Mouse (Mus musculus) ES-Bruce4 (cell line): ENCODE data around the gene Podn. TPM values are rescaled to one million over a fixed set of nuclear protein-coding genes. Genes with fewer than 3 reads are reported as not detected.
"Not testable (repeated sequence)": the region's sequence is repeated elsewhere in the genome, so short reads cannot be mapped to it uniquely, and the experiment has no call there.

ENCODE experiments used
- H3K27ac ChIP-seq: 2 replicates; pipeline ENCODE4 v1.5.1; 2012; ENCODE audit warnings: low read length, inconsistent platforms; ENCODE audit not compliant: insufficient read depth
- H3K27me3 ChIP-seq: 2 replicates; pipeline ENCODE4 v1.6.1; 2012; ENCODE audit warnings: mild to moderate bottlenecking, low read length, inconsistent platforms; ENCODE audit not compliant: control insufficient read depth, poor library complexity, insufficient read depth, severe bottlenecking
- H3K36me3 ChIP-seq: 2 replicates; pipeline ENCODE4 v1.6.1; 2012; ENCODE audit warnings: inconsistent platforms, mild to moderate bottlenecking, low read length, moderate library complexity; ENCODE audit not compliant: control insufficient read depth, poor library complexity, insufficient read depth, severe bottlenecking
- H3K4me1 ChIP-seq: one replicate; pipeline ENCODE4 v1.8.1; 2011; ENCODE audit warnings: low read length; ENCODE audit not compliant: control insufficient read depth, insufficient read depth
- H3K4me3 ChIP-seq: 2 replicates; pipeline ENCODE4 v1.5.1; 2011; ENCODE audit warnings: low read depth, mild to moderate bottlenecking, low read length
- H3K9ac ChIP-seq: 2 replicates; pipeline ENCODE4 v1.6.1; 2012; ENCODE audit warnings: low read depth, mild to moderate bottlenecking, inconsistent platforms; ENCODE audit not compliant: poor library complexity, severe bottlenecking
- H3K9me3 ChIP-seq: replicated peaks from 2 replicates; pipeline ENCODE4 v1.6.1; 2012; ENCODE audit warnings: mild to moderate bottlenecking, low read length, inconsistent platforms; ENCODE audit not compliant: control insufficient read depth, poor library complexity, insufficient read depth, severe bottlenecking
- CTCF ChIP-seq: IDR thresholded peaks from one replicate; pipeline ENCODE4 v1.8.1; 2011; ENCODE audit warnings: low read depth, low read length
- EP300 ChIP-seq: IDR thresholded peaks from 2 replicates; pipeline ENCODE4 v1.6.1; 2011; ENCODE audit warnings: low read depth, low read length; ENCODE audit not compliant: insufficient read depth
- POLR2A ChIP-seq: IDR thresholded peaks from one replicate; pipeline ENCODE4 v1.8.1; 2011; ENCODE audit warnings: low read length; ENCODE audit not compliant: insufficient read depth
- polyA plus RNA-seq: library from polyadenylated mRNA; stranded (reverse); fragments of >200 nt; gene quantifications from 2 replicates; pipeline ENCODE4 v1.2.4, GENCODE M21; 2011; ENCODE audit warnings: low read depth; ENCODE audit not compliant: missing spikeins, insufficient read depth, insufficient read length

The Podn gene
- polyA plus RNA-seq, 1 experiment: 3.3 TPM

DNA sequence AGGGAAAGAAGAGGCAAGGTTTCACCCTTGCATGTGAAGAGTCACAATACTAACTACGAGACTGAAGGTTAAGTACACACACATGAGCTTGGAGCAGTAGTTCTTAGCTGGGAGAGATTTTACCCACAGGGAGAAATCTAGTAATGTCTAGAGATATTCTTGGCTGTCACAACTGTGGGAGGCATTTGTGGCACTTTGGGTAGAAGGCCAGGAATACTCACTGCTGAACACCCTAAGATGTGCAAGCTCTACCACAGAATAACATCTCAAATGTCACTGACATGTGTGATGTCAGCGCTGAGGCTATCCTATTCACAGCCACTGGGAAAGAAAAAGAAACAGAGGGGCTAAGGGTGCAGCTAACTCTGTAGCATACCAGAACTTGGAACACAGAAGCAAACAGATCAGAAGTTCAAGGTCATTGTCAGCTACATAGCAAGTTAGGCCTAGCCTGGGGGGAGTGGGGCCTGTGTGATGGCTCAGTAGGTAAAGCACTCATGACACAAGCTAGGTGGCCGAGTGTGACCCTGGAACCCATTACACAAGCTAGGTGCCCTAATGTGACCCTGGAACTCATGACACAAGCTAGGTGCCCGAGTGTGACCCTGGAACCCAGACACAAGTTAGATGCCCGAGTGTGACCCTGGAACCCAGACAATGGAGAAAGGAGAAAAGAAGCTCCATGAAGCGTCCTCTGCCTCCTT is 13.1 kb downstream of the Podn start:
- Histone ChIP-seq H3K27me3 (no peaks in the 10 kb centered on the region), H3K36me3 (peaks cover 9% of the 10 kb centered on the region), H3K4me3 (no peak overlapping the region), H3K4me1 (no peaks in the 10 kb centered on the region), H3K9me3 (no peaks in the 10 kb centered on the region), H3K27ac (no peak overlapping the region), H3K9ac (no peak overlapping the region)
- TF ChIP-seq POLR2A (no peak), CTCF (no peak), EP300 (no peak)

DNA sequence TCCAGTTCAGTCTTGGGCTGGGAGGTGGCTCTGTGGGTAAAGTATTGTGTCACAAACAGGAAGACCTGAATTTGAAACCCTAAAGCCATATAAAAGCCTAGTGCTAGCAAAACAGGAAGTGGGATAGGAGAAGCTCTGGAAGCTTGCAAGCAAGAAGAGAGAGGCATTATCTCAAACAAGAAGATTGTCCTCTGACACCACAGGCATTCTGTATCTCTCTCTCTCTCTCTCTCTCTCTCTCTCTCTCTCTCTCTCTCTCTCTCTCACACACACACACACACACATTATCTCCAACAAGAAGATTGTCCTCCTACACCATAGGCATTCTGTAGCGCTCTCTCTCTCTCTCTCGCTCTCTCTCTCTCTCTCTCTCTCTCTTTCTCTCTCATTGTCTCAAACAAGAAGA is 13.8 kb downstream of the Podn start:
- Histone ChIP-seq H3K9me3 (no peaks in the 10 kb centered on the region), H3K4me1 (no peaks in the 10 kb centered on the region), H3K36me3 (peaks cover 12% of the 10 kb centered on the region), H3K9ac (no peak overlapping the region), H3K4me3 (no peak overlapping the region), H3K27me3 (no peaks in the 10 kb centered on the region), H3K27ac (no peak overlapping the region)
- no peak for TF ChIP-seq CTCF

DNA sequence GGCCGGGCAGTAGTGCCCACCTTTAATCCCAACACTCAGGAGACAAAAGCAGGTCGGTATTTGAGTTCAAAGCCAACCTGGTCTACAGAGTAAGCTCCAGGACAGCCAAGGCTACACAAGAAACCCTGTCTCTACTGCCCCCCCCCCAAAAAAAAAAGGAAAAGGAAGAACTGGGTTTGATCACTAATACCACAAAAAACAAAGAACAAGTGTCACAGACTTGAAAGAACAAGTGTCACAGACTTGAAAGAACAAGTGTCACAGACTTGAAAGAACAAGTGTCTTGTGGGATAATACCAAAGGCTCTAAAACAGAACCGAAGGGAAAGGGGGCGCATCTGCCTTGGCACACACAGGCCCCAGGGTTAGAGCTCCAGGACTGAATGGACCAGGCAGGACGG is 15.4 kb downstream of the Podn start:
- no peaks in the 10 kb centered on the region for H3K4me1 ChIP-seq
- TF ChIP-seq CTCF: no peak

DNA sequence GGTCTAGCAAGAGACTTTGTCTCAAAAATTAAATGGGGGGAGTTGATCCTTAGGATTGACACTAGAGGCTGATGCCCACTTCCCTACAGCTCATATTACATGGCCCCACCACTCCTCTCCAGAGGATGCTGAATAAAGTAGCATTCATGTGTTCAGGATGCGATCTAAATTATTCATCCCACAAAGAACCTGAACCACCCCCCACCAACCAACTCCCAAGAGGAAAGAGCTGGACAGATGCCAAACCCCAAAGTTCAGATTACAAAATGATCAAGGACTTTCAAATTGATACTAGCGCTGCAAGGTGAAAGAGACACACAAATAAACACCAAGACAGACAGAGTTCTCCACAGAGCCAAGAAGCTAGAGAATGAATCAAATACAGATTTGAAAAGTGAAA is 16.5 kb downstream of the Podn start:
- H3K36me3 ChIP-seq: peaks cover 14% of the 10 kb centered on the region
- H3K27ac ChIP-seq: peak overlapping the region; percentile 86
- H3K9me3 ChIP-seq: no peaks in the 10 kb centered on the region; the same call in 1 of the 2 replicates
- H3K4me3 ChIP-seq: no peak overlapping the region
- no peak overlapping the region for H3K9ac ChIP-seq
- no peaks in the 10 kb centered on the region for H3K27me3 ChIP-seq
- no peaks in the 10 kb centered on the region for H3K4me1 ChIP-seq
- no peak for TF ChIP-seq CTCF

More for the DNA sequence above, 15.4 kb downstream of the Podn start:
- H3K9me3 ChIP-seq: no peaks in the 10 kb centered on the region; the same call in 1 of the 2 replicates
- no peak overlapping the region for H3K9ac ChIP-seq
- peaks cover 17% of the 10 kb centered on the region for H3K36me3 ChIP-seq
- no peak overlapping the region for H3K4me3 ChIP-seq
- no peak overlapping the region for H3K27ac ChIP-seq
- H3K27me3 ChIP-seq: no peaks in the 10 kb centered on the region

DNA sequence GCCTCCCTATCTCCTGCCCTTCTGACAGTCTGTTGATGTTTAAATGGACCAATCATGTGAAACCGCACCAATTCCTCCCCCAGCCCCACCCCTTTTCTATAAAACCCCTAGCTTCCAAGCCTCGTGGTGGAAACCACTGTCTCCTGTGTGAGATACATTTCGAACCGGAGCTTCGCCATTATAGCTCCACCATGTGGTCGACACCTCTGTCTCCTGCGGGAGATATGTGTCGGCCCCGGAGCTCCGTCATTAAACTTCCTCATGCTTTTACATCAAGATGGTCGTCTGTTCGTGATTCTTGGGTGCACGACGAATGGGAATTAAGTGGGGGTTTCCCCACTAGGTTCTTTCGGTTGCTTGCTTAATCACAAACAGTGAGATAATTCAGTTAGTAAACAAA is 17.1 kb downstream of the Podn start:
- not testable (repeated sequence) for H3K4me3 ChIP-seq, H3K4me1 ChIP-seq
- H3K27ac ChIP-seq: peak overlapping the region; percentile 86

DNA sequence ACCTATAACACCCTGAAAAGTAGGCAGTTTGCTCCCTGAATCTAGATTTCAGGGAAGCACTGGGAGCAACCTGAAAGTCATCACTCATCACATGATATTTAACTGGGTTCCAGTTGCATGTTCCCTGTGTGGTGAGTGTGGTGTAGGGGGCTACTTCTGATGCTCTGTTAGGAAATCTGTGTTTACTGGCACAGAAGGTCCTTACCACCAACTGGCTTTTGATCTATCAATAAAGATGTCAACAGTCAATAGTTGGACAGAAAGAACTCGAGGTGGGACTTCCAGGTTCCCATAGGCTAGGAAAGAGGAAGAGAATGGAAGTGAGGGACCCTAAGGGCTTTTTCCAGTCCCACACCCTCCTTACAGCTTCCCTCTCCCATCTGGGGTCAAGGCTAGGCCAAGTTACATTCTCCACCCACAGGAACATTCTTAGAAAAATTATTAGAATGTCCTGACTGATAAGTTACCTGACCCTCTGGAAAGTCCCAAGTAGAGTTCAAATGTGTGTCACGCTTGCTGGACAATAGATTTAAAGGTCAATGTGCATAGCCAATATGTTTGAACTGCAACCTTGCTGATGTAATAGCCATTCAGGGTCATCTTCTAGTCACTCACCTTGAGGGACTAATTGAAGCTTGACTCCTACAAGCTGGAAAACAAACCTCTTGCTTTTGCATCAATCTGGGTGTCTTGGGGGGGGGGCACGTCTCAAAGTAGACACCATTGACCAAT is 18.9 kb downstream of the Podn start:
- TF ChIP-seq EP300 (no peak), POLR2A (no peak), CTCF (no peak)
- no peak overlapping the region for H3K4me3 ChIP-seq
- no peaks in the 10 kb centered on the region for H3K27me3 ChIP-seq
- no peaks in the 10 kb centered on the region for H3K4me1 ChIP-seq
- no peak overlapping the region for H3K9ac ChIP-seq
- H3K36me3 ChIP-seq: peaks cover 8% of the 10 kb centered on the region
- H3K27ac ChIP-seq: no peak overlapping the region
- H3K9me3 ChIP-seq: no peaks in the 10 kb centered on the region; the same call in 1 of the 2 replicates

More for the DNA sequence above, 17.1 kb downstream of the Podn start:
- H3K9me3 ChIP-seq, H3K36me3 ChIP-seq, H3K9ac ChIP-seq, H3K27me3 ChIP-seq: not testable (repeated sequence)
